Mouse (Mus musculus) hindbrain, embryonic 12.5 days (tissue): Measurements from ENCODE around the gene Bspry. TPM values are rescaled to one million over a fixed set of nuclear protein-coding genes. Genes with fewer than 3 reads are reported as not detected.

ENCODE experiments used
- ATAC-seq: fragments of 200-750 bp; cut with Nextera tagmentation; 2 replicates; pipeline ENCODE4 v1.8.0; 2017; ENCODE audit warnings: moderate TSS enrichment; ENCODE audit not compliant: low FRiP score
- H3K27ac ChIP-seq: fragments of 300-500 bp; sonication (generic); 2 replicates; pipeline ENCODE4 v1.5.1; 2016; ENCODE audit warnings: mild to moderate bottlenecking
- H3K27me3 ChIP-seq: fragments of 300-500 bp; sonication (generic); 2 replicates; pipeline ENCODE4 v1.6.1; 2016; ENCODE audit warnings: mild to moderate bottlenecking
- H3K36me3 ChIP-seq: fragments of 300-500 bp; sonication (generic); 2 replicates; pipeline ENCODE4 v1.6.1; 2016; ENCODE audit warnings: mild to moderate bottlenecking
- H3K4me1 ChIP-seq: fragments of 300-500 bp; sonication (generic); 2 replicates; pipeline ENCODE4 v1.6.1; 2016
- H3K4me2 ChIP-seq: fragments of 300-500 bp; sonication (generic); replicated peaks from 2 replicates; pipeline ENCODE4 v1.6.1; 2016; ENCODE audit warnings: mild to moderate bottlenecking
- H3K4me3 ChIP-seq: fragments of 300-500 bp; sonication (generic); 2 replicates; pipeline ENCODE4 v1.5.1; 2016; ENCODE audit warnings: mild to moderate bottlenecking
- H3K9ac ChIP-seq: fragments of 300-500 bp; sonication (generic); 2 replicates; pipeline ENCODE4 v1.6.1; 2016; ENCODE audit warnings: mild to moderate bottlenecking, moderate library complexity
- H3K9me3 ChIP-seq: fragments of 300-500 bp; sonication (generic); replicated peaks from 2 replicates; pipeline ENCODE4 v1.6.1; 2016; ENCODE audit warnings: mild to moderate bottlenecking
- WGBS: fragments of 180-500 bp; shearing (Covaris S2); methylation state at CpG from one replicate; pipeline ENCODE4 v1.1.7; 2016; 5-methylcytosine and 5-hydroxymethylcytosine counted together
- polyA plus RNA-seq: library from polyadenylated mRNA; unstranded; fragments of >200 nt; fragmentation: Nextera tagmentation; extraction: Ambion mirVana; gene quantifications from 2 replicates; pipeline ENCODE4 v1.2.1, GENCODE M21; 2016

Gene Bspry
- polyA plus RNA-seq, 1 experiment from 2014 or later, result 1.7 TPM

DNA sequence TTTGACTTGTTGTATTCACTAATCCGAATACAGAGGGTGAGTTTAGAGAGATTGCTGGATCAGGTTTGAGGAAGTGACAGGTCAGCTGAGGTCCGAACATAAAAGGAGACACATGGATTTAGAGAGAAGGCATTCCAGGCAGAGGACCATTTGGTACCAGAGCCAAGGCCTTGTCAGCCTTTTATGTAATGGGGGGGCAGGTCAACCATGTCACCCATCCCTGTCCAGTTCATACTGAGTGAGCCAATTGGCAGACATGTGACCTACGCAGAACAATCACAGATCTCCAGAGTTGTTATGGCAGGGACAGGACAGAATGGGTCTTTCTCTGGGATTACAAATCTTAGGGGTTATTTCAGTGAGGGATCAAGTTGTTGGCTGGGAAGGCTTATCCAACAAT, 26.1 kb downstream of the Bspry start:
- peaks cover under 1% of the 10 kb centered on the region; the same call in 1 of the 2 replicates for H3K27me3 ChIP-seq
- H3K4me1 ChIP-seq, result 0 out of 2 replicates have a peak, but pooled peaks cover 9% of the 10 kb centered on the region
- no peak overlapping the region for H3K4me3 ChIP-seq
- whole genome bisulfite sequencing, result 91% methylated on average over 3 of the region's 3 CpGs
- H3K27ac ChIP-seq, result no peak overlapping the region
- no peak overlapping the region for H3K4me2 ChIP-seq
- ATAC-seq, result no peak
- H3K9me3 ChIP-seq, result no peaks in the 10 kb centered on the region
- H3K9ac ChIP-seq, result no peak overlapping the region
- peaks cover 37% of the 10 kb centered on the region for H3K36me3 ChIP-seq

- no peak overlapping the region for H3K27ac ChIP-seq
- no peak for ATAC-seq
- H3K27me3 ChIP-seq, result no peaks in the 10 kb centered on the region
- 0 out of 2 replicates have a peak, but pooled peaks cover 3% of the 10 kb centered on the region for H3K4me1 ChIP-seq
- no peaks in the 10 kb centered on the region for H3K9me3 ChIP-seq
- H3K4me2 ChIP-seq, result no peak overlapping the region
- WGBS, result 63% methylated on average over 2 of the region's 2 CpGs
- H3K36me3 ChIP-seq, result peaks cover 45% of the 10 kb centered on the region
- H3K9ac ChIP-seq, result no peak overlapping the region
- no peak overlapping the region for H3K4me3 ChIP-seq
Observed at GRCm38 (mm10) chr4:62506798-62507197, 26.9 kb downstream of the Bspry start.

DNA sequence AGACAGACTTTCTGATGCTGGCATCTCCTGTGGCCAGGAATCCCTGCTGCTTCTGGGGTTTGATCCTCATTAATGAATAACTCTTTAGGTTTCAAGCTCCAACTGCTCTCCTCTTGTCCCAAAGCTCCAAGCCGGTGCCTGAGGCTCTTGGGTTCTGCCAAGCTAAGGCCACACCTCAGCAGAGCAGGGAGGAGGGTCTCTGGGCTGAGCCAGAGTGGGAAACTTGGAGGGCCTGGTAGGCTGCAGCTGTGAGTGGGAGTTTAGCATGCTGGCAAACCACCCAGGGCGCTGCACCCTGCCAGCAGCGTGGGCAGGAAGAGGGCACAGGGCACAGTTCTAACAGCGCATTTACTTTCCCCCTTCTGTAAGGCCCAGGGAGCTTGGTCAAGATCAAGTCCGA, 29.0 kb downstream of the Bspry start:
- peaks cover 63% of the 10 kb centered on the region for H3K36me3 ChIP-seq
- H3K27me3 ChIP-seq, result no peaks in the 10 kb centered on the region
- H3K9ac ChIP-seq, result no peak overlapping the region
- H3K4me3 ChIP-seq, result no peak overlapping the region
- H3K9me3 ChIP-seq, result no peaks in the 10 kb centered on the region
- no peak for ATAC-seq
- H3K4me2 ChIP-seq, result no peak overlapping the region
- 79% methylated on average over 5 of the region's 5 CpGs for WGBS
- no peak overlapping the region for H3K27ac ChIP-seq
- no peaks in the 10 kb centered on the region for H3K4me1 ChIP-seq

GRCm38 (mm10) chr4:62509946-62510345, 30.1 kb downstream of the Bspry start:
- Histone ChIP-seq H3K4me1 (no peaks in the 10 kb centered on the region), H3K4me3 (no peak overlapping the region), H3K36me3 (peaks cover 63% of the 10 kb centered on the region), H3K27ac (no peak overlapping the region), H3K9ac (no peak overlapping the region), H3K27me3 (no peaks in the 10 kb centered on the region), H3K4me2 (no peak overlapping the region), H3K9me3 (no peaks in the 10 kb centered on the region)
- 91% methylated on average over 11 of the region's 11 CpGs for WGBS
- no peak for ATAC-seq

GRCm38 (mm10) chr4:62513998-62514506, 34.2 kb downstream of the Bspry start:
- Histone ChIP-seq H3K27ac (no peak overlapping the region), H3K4me3 (no peak overlapping the region), H3K27me3 (no peaks in the 10 kb centered on the region), H3K4me2 (no peak overlapping the region), H3K4me1 (peaks cover 17% of the 10 kb centered on the region), H3K9me3 (no peaks in the 10 kb centered on the region), H3K36me3 (peaks cover 46% of the 10 kb centered on the region), H3K9ac (no peak overlapping the region)
- 52% methylated on average over 11 of the region's 11 CpGs for WGBS
- no peak for ATAC-seq

DNA sequence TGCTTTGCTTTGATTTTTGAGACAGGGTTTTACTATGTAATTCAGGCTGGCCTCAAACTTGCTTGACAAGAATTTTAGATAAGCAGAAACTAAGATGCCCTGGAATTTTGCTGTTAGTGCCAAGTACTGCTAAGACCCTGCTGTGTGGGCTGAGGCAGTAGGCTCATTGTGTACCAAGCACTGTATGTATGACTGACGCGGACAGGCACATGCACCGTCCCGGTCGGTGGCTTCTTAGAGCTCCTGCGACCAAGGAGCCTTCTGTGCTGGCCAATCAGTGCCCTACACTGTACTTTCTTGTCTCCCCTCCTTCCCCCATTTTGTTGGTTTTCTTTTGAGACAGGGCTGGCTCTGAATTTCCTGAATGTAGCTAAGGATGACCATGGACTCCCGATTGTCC, 35.1 kb downstream of the Bspry start:
- no peak overlapping the region for H3K4me3 ChIP-seq
- H3K27me3 ChIP-seq, result no peaks in the 10 kb centered on the region
- H3K27ac ChIP-seq, result no peak overlapping the region
- no peaks in the 10 kb centered on the region for H3K9me3 ChIP-seq
- peaks cover 20% of the 10 kb centered on the region for H3K4me1 ChIP-seq
- ATAC-seq, result no peak
- H3K9ac ChIP-seq, result no peak overlapping the region
- no peak overlapping the region for H3K4me2 ChIP-seq
- peaks cover 37% of the 10 kb centered on the region for H3K36me3 ChIP-seq
- whole genome bisulfite sequencing, result 83% methylated on average over 7 of the region's 7 CpGs

DNA sequence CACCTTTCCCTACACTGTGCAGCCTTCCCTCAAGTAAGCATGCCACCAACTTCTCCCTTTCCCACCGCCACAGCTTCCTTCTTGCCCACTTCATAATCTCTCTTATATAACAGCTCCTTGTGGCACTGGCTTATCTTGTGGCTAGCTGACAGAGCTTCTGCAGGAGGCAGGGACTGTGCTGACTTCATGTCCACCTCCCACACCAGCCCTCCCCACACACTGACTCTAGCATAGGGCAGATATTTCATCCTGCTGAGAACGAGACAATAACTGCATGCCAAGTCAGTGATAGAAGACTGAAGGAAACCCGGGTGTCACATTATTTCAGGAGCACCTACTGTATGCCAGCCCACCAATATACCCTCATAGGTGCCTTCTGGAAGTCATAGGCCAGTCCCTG, 35.6 kb downstream of the Bspry start:
- Histone ChIP-seq H3K4me1 (peaks cover 21% of the 10 kb centered on the region), H3K9me3 (no peaks in the 10 kb centered on the region), H3K27me3 (no peaks in the 10 kb centered on the region), H3K36me3 (peaks cover 32% of the 10 kb centered on the region), H3K9ac (no peak overlapping the region), H3K27ac (no peak overlapping the region), H3K4me2 (no peak overlapping the region; the same call in 1 of the 2 replicates), H3K4me3 (no peak overlapping the region)
- no peak for ATAC-seq
- WGBS, result 70% methylated on average over 3 of the region's 3 CpGs

DNA sequence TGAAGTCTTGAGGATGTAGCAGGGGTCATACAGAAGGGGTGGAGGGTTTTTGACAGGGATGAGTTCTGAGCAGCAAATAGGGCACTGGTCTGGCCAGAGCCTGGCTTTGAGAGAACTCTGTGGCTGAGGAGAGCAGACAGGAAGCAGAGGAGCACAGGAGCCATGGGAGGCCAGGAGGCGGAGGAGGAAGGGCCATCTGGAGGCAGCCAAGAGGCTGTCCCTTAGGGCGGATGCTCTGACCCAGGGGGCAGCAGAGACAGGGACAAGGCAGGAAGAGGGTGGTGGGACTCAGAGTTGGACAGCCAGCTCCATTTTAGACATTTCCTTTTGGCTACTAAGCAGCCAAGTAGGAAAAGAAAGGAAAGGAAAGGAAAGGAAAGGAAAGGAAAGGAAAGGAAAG, 36.2 kb downstream of the Bspry start:
- 43% methylated on average over 2 of the region's 2 CpGs for WGBS

GRCm38 (mm10) chr4:62516579-62516978, 36.7 kb downstream of the Bspry start:
- Histone ChIP-seq H3K9me3 (no peaks in the 10 kb centered on the region), H3K36me3 (peaks cover 21% of the 10 kb centered on the region), H3K9ac (no peak overlapping the region), H3K4me2 (no peak overlapping the region), H3K27ac (no peak overlapping the region), H3K27me3 (no peaks in the 10 kb centered on the region), H3K4me1 (peaks cover 22% of the 10 kb centered on the region), H3K4me3 (no peak overlapping the region)
- no peak for ATAC-seq
- 89% methylated on average over 1 of the region's 1 CpGs for WGBS

More for the DNA sequence above, 36.2 kb downstream of the Bspry start:
- Histone ChIP-seq H3K4me1 (peaks cover 22% of the 10 kb centered on the region), H3K4me3 (no peak overlapping the region), H3K27ac (no peak overlapping the region; the same call in 1 of the 2 replicates), H3K4me2 (no peak overlapping the region), H3K9me3 (no peaks in the 10 kb centered on the region), H3K27me3 (no peaks in the 10 kb centered on the region), H3K9ac (0 out of 2 replicates have a peak overlapping the region, but pooled peaks have one; percentile 28), H3K36me3 (peaks cover 26% of the 10 kb centered on the region)
- no peak for ATAC-seq

GRCm38 (mm10) chr4:62517046-62517445, 37.2 kb downstream of the Bspry start:
- peaks cover 16% of the 10 kb centered on the region for H3K36me3 ChIP-seq
- no peak overlapping the region for H3K4me3 ChIP-seq
- no peaks in the 10 kb centered on the region for H3K9me3 ChIP-seq
- no peak for ATAC-seq
- 0 out of 2 replicates have a peak overlapping the region, but pooled peaks have one; percentile 5 for H3K27ac ChIP-seq
- WGBS, result 89% methylated on average over 8 of the region's 8 CpGs
- no peak overlapping the region for H3K9ac ChIP-seq
- peaks cover 22% of the 10 kb centered on the region for H3K4me1 ChIP-seq
- no peak overlapping the region for H3K4me2 ChIP-seq
- no peaks in the 10 kb centered on the region for H3K27me3 ChIP-seq

- WGBS, result 83% methylated on average over 10 of the region's 10 CpGs
- no peak overlapping the region; the same call in 1 of the 2 replicates for H3K9ac ChIP-seq
- H3K4me3 ChIP-seq, result 0 out of 2 replicates have a peak overlapping the region, but pooled peaks have one; percentile 75
- 0 out of 2 replicates have a peak overlapping the region, but pooled peaks have one; percentile 72 for H3K4me2 ChIP-seq
- H3K27ac ChIP-seq, result 0 out of 2 replicates have a peak overlapping the region, but pooled peaks have one; percentile 5
- H3K4me1 ChIP-seq, result peaks cover 22% of the 10 kb centered on the region
- H3K9me3 ChIP-seq, result no peaks in the 10 kb centered on the region
- no peaks in the 10 kb centered on the region for H3K27me3 ChIP-seq
- ATAC-seq, result no peak
- peaks cover 15% of the 10 kb centered on the region for H3K36me3 ChIP-seq
Observed at GRCm38 (mm10) chr4:62517538-62518415, 37.9 kb downstream of the Bspry start.

- H3K27ac ChIP-seq, result no peak overlapping the region
- WGBS, result 52% methylated on average over 13 of the region's 13 CpGs
Observed at GRCm38 (mm10) chr4:62518416-62519121, 38.7 kb downstream of the Bspry start.

More at GRCm38 (mm10) chr4:62518416-62519121, 38.7 kb downstream of the Bspry start:
- peaks cover 9% of the 10 kb centered on the region for H3K36me3 ChIP-seq
- H3K4me2 ChIP-seq, result peak overlapping the region; percentile 72
- peak overlapping the region; percentile 75 for H3K4me3 ChIP-seq
- peaks cover 23% of the 10 kb centered on the region for H3K4me1 ChIP-seq
- no peak for ATAC-seq
- peak overlapping the region; percentile 74; the same call in 1 of the 2 replicates for H3K9ac ChIP-seq
- no peaks in the 10 kb centered on the region for H3K27me3 ChIP-seq
- H3K9me3 ChIP-seq, result no peaks in the 10 kb centered on the region
